Mouse (Mus musculus) gastrocnemius, adult 2 months (tissue): Measurements from ENCODE around the gene Mkln1. TPM values are rescaled to one million over a fixed set of nuclear protein-coding genes. Genes with fewer than 3 reads are reported as not detected.

Source experiments
- DNase-seq: peaks from one replicate; pipeline ENCODE4 v3.0.0; 2022
- H3K27ac ChIP-seq: fragments of 200-600 bp; 2 replicates; pipeline ENCODE4 v1.8.1; 2022; ENCODE audit warnings: mild to moderate bottlenecking
- H3K4me3 ChIP-seq: fragments of 200-600 bp; 2 replicates; pipeline ENCODE4 v1.8.1; 2022; ENCODE audit warnings: mild to moderate bottlenecking, moderate library complexity
- CTCF ChIP-seq: fragments of 200-600 bp; IDR thresholded peaks from 2 replicates; pipeline ENCODE4 v1.8.1; 2022; ENCODE audit warnings: antibody characterized with exemption, mild to moderate bottlenecking, moderate library complexity
- intact Hi-C: fragments of 180-260 bp; cut with DNase I; formaldehyde crosslinking; loops from one replicate; pipeline ENCODE4 v1.15.1; 2025
- total RNA-seq, 2 experiments: library from RNA; stranded (reverse); gene quantifications; 2 replicates each; pipeline ENCODE4 v1.2.3; 2021

Gene Mkln1
- total RNA-seq, 2 experiments from 2014 or later: 151 to 170 TPM

- Histone ChIP-seq H3K27ac (no peak overlapping the region), H3K4me3 (no peak overlapping the region)
- TF ChIP-seq CTCF: no peak
- no peak for DNase-seq
- intact Hi-C loops: no loop called here
Observed at GRCm38 (mm10) chr6:31382989-31383388, 15.5 kb upstream of the Mkln1 start.

GRCm38 (mm10) chr6:31384794-31385193 is 13.7 kb upstream of the Mkln1 start:
- peak overlapping the region; percentile 74 for H3K27ac ChIP-seq
- DNase-seq: no peak
- no peak for TF ChIP-seq CTCF
- H3K4me3 ChIP-seq: no peak overlapping the region
- intact Hi-C loops: no loop called here

- no peak overlapping the region for H3K4me3 ChIP-seq
- no peak for TF ChIP-seq CTCF
- intact Hi-C loops: no loop called here
- H3K27ac ChIP-seq: peak overlapping the region; percentile 74
- peak; percentile 29 for DNase-seq
Observed at GRCm38 (mm10) chr6:31385281-31386145, 13.0 kb upstream of the Mkln1 start.

DNA sequence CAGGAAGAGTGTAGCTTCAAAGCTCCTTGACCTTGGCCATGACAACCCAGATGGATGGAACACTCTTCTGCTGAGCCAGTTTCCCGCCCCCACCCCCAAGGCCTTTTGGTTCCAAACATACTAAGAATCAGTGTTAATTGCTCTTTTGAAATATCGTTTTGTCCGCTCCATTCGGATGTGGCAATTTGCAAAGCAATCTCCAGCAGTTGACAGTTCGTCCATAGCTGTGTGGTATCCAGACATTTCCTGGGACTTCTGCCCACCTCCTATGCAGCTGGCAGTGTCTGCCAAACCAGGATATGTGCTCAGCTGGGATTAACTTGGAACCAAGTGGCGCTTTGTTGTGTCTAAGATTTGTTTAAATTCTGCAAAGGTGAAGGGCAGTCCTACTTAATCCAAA is 8.8 kb upstream of the Mkln1 start:
- no peak for TF ChIP-seq CTCF
- intact Hi-C loops: no loop called here
- H3K27ac ChIP-seq: peak overlapping the region; percentile 85

GRCm38 (mm10) chr6:31390243-31390981 is 8.1 kb upstream of the Mkln1 start:
- Histone ChIP-seq H3K27ac (peak overlapping the region; percentile 85), H3K4me3 (peak overlapping the region; percentile 9; the same call in 1 of the 2 replicates)
- DNase-seq: peak; percentile 69
- peak; percentile 69 for TF ChIP-seq CTCF
- intact Hi-C loops: no loop called here

More for the DNA sequence above, 8.8 kb upstream of the Mkln1 start:
- DNase-seq: no peak
- H3K4me3 ChIP-seq: no peak overlapping the region

DNA sequence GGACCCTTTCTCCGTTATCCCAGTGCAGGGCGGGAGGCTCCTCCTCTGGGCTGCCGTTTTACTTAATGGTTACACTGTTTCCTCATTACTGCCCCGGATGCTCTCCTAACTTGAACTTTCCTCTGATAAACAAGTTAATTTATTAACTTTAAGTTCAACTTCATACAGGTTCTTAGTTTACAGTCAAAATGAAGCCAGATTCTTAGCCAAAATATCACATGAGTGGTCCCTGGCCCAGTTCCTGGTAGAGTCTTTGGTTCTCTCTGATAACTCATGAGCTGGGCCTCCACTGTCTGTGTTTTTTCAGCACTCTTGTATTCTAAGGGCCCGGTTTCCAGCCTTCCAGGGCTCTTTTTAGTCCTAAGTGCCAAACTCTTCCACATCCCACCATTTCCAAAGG is 5.7 kb upstream of the Mkln1 start:
- Histone ChIP-seq H3K4me3 (no peak overlapping the region), H3K27ac (no peak overlapping the region)
- TF ChIP-seq CTCF: no peak
- intact Hi-C loops: no loop called here
- no peak for DNase-seq

GRCm38 (mm10) chr6:31396118-31396517 is 2.4 kb upstream of the Mkln1 start:
- intact Hi-C loops: loop anchor here (5.0 kb wide), 2 partner anchors 74 to 179 kb away; no protein-coding TSS in a partner anchor
- TF ChIP-seq CTCF: no peak
- DNase-seq: no peak
- Histone ChIP-seq H3K27ac (no peak overlapping the region), H3K4me3 (no peak overlapping the region)

DNA sequence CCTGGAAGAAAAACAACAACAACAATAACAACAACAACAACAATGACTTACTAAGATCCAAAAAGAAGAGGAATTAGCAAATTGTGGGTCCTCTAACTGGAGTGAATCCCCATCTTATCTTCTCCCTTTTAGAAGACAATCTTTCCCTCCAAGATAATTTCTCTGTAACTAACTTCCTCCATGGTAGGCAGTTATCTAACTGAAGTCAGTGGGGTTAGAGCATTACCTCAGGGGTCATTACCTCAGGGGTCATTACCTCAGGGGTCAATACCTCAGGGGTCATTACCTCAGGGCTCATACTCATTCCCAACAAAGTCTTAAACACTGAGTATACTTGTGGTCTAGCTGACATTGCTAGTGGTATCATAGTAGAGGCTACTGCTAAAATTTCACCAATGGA is 1.2 kb upstream of the Mkln1 start:
- no peak for TF ChIP-seq CTCF
- no peak overlapping the region for H3K4me3 ChIP-seq
- no peak for DNase-seq
- intact Hi-C loops: loop anchor here (5.0 kb wide), 2 partner anchors 75 to 180 kb away; no protein-coding TSS in a partner anchor
- no peak overlapping the region; the same call in 1 of the 2 replicates for H3K27ac ChIP-seq

GRCm38 (mm10) chr6:31397775-31398430 is 632 bp upstream of the Mkln1 start:
- intact Hi-C loops: loop anchor here (5.0 kb wide), 2 partner anchors 76 to 181 kb away; no protein-coding TSS in a partner anchor
- no peak for DNase-seq
- TF ChIP-seq CTCF: no peak
- Histone ChIP-seq H3K4me3 (peak overlapping the region; percentile 90), H3K27ac (peak overlapping the region; percentile 99)

- intact Hi-C loops: loop anchor here (5.0 kb wide), 2 partner anchors 77 to 182 kb away; no protein-coding TSS in a partner anchor
- DNase-seq: no peak
- no peak for TF ChIP-seq CTCF
- H3K4me3 ChIP-seq: peak overlapping the region; percentile 90
- H3K27ac ChIP-seq: peak overlapping the region; percentile 99
Observed at GRCm38 (mm10) chr6:31399206-31399549, 643 bp downstream of the Mkln1 start.

- H3K27ac ChIP-seq: peak overlapping the region; percentile 99
- peak overlapping the region; percentile 90 for H3K4me3 ChIP-seq
- DNase-seq: peak; percentile 65
- intact Hi-C loops: loop anchor here (5.0 kb wide), 2 partner anchors 77 to 182 kb away; no protein-coding TSS in a partner anchor
- no peak for TF ChIP-seq CTCF
Observed at GRCm38 (mm10) chr6:31399566-31399965, 1.0 kb downstream of the Mkln1 start.

DNA sequence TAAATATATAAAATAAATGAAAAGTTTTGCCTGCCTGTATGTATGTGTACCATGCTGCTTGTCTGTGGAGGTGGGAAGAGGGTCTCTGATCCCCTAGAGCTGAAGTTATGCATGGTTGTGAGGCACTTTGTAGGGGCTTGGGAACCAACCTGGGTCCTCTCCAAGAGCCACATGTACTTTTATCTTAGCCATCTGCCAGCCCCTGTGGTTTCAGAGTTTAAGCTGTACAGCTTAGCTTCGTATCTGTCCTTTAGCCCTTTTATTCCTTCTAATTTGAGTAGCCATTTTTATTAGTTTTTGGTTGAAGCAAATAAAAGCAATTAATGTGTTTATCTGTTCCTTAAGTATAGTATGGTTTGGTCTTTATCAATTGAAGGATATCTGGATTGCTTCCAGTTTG is 12.5 kb downstream of the Mkln1 start:
- no peak for TF ChIP-seq CTCF
- Histone ChIP-seq H3K4me3 (no peak overlapping the region), H3K27ac (no peak overlapping the region)
- no peak for DNase-seq
- intact Hi-C loops: no loop called here

GRCm38 (mm10) chr6:31412487-31412886 is 14.0 kb downstream of the Mkln1 start:
- H3K27ac ChIP-seq: 0 out of 2 replicates have a peak overlapping the region, but pooled peaks have one; percentile 21
- H3K4me3 ChIP-seq: no peak overlapping the region
- intact Hi-C loops: no loop called here
- DNase-seq: no peak
- peak; percentile 50 for TF ChIP-seq CTCF
